Mouse (Mus musculus) neural tube, embryonic 15.5 days (tissue): ENCODE results near the gene Rgs6. TPM values are rescaled to one million over a fixed set of nuclear protein-coding genes. Genes with fewer than 3 reads are reported as not detected.

ENCODE experiments used
- ATAC-seq: fragments of 200-750 bp; cut with Nextera tagmentation; 2 replicates; pipeline ENCODE4 v1.8.0; 2017; ENCODE audit warnings: mild to moderate bottlenecking, moderate TSS enrichment, moderate library complexity; ENCODE audit not compliant: low FRiP score
- H3K27ac ChIP-seq: fragments of 300-500 bp; sonication (generic); replicated peaks from 2 replicates; pipeline ENCODE4 v1.5.1; 2015; ENCODE audit warnings: mild to moderate bottlenecking, inconsistent platforms
- H3K27me3 ChIP-seq: fragments of 300-500 bp; sonication (generic); replicated peaks from 2 replicates; pipeline ENCODE4 v1.6.1; 2015; ENCODE audit warnings: inconsistent platforms
- H3K36me3 ChIP-seq: fragments of 300-500 bp; sonication (generic); 2 replicates; pipeline ENCODE4 v1.6.1; 2015; ENCODE audit warnings: inconsistent platforms
- H3K4me1 ChIP-seq: fragments of 300-500 bp; sonication (generic); 2 replicates; pipeline ENCODE4 v1.6.1; 2015; ENCODE audit warnings: inconsistent platforms
- H3K4me2 ChIP-seq: fragments of 300-500 bp; sonication (generic); 2 replicates; pipeline ENCODE4 v1.6.1; 2015; ENCODE audit warnings: inconsistent platforms, mild to moderate bottlenecking, moderate library complexity
- H3K4me3 ChIP-seq: fragments of 300-500 bp; sonication (generic); replicated peaks from 2 replicates; pipeline ENCODE4 v1.5.1; 2015; ENCODE audit warnings: mild to moderate bottlenecking, inconsistent platforms
- H3K9ac ChIP-seq: fragments of 300-500 bp; sonication (generic); replicated peaks from 2 replicates; pipeline ENCODE4 v1.6.1; 2015; ENCODE audit warnings: mild to moderate bottlenecking, inconsistent platforms
- H3K9me3 ChIP-seq: fragments of 300-500 bp; sonication (generic); replicated peaks from 2 replicates; pipeline ENCODE4 v1.6.1; 2016; ENCODE audit warnings: inconsistent platforms
- WGBS: fragments of 180-500 bp; shearing (Covaris S2); methylation state at CpG from one replicate; pipeline ENCODE4 v1.1.7; 2015; ENCODE audit warnings: mixed read lengths; 5-methylcytosine and 5-hydroxymethylcytosine counted together
- polyA plus RNA-seq: library from polyadenylated mRNA; unstranded; fragments of >200 nt; fragmentation: Nextera tagmentation; extraction: Ambion mirVana; gene quantifications from 2 replicates; pipeline ENCODE4 v1.2.1, GENCODE M21; 2015

Rgs6 gene
- polyA plus RNA-seq, 1 experiment from 2014 or later: 7.1 TPM

GRCm38 (mm10) chr12:83151474-83151873 lies 563.4 kb downstream of the Rgs6 start:
- H3K4me3 ChIP-seq: no peak overlapping the region
- no peak overlapping the region for H3K27ac ChIP-seq
- WGBS: 81% methylated on average over 2 of the region's 2 CpGs
- H3K9ac ChIP-seq: no peak overlapping the region
- no peaks in the 10 kb centered on the region for H3K9me3 ChIP-seq
- H3K36me3 ChIP-seq: no peaks in the 10 kb centered on the region
- 0 out of 2 replicates have a peak, but pooled peaks cover 7% of the 10 kb centered on the region for H3K4me1 ChIP-seq
- no peaks in the 10 kb centered on the region for H3K27me3 ChIP-seq
- H3K4me2 ChIP-seq: no peak overlapping the region
- no peak for ATAC-seq

- no peaks in the 10 kb centered on the region for H3K36me3 ChIP-seq
- no peak overlapping the region for H3K9ac ChIP-seq
- WGBS: 81% methylated on average over 2 of the region's 2 CpGs
- no peaks in the 10 kb centered on the region for H3K9me3 ChIP-seq
- 0 out of 2 replicates have a peak, but pooled peaks cover 3% of the 10 kb centered on the region for H3K4me1 ChIP-seq
- H3K4me2 ChIP-seq: no peak overlapping the region
- no peak overlapping the region for H3K4me3 ChIP-seq
- H3K27ac ChIP-seq: no peak overlapping the region
- H3K27me3 ChIP-seq: no peaks in the 10 kb centered on the region
- no peak for ATAC-seq
These were observed 572.1 kb downstream of the Rgs6 start for GRCm38 (mm10) chr12:83160211-83160610.

- Histone ChIP-seq H3K9ac (no peak overlapping the region), H3K4me3 (no peak overlapping the region), H3K9me3 (no peaks in the 10 kb centered on the region), H3K36me3 (no peaks in the 10 kb centered on the region), H3K27ac (no peak overlapping the region), H3K27me3 (no peaks in the 10 kb centered on the region), H3K4me2 (no peak overlapping the region), H3K4me1 (0 out of 2 replicates have a peak, but pooled peaks cover 3% of the 10 kb centered on the region)
- ATAC-seq: no peak
- WGBS: 83% methylated on average over 4 of the region's 4 CpGs
These were observed 572.6 kb downstream of the Rgs6 start for GRCm38 (mm10) chr12:83160700-83161099.

- H3K36me3 ChIP-seq: no peaks in the 10 kb centered on the region
- H3K4me2 ChIP-seq: no peak overlapping the region
- 0 out of 2 replicates have a peak, but pooled peaks cover 3% of the 10 kb centered on the region for H3K4me1 ChIP-seq
- H3K4me3 ChIP-seq: no peak overlapping the region
- H3K9me3 ChIP-seq: no peaks in the 10 kb centered on the region
- 70% methylated on average over 5 of the region's 5 CpGs for WGBS
- no peaks in the 10 kb centered on the region for H3K27me3 ChIP-seq
- no peak for ATAC-seq
- H3K9ac ChIP-seq: no peak overlapping the region
- no peak overlapping the region for H3K27ac ChIP-seq
These were observed 575.6 kb downstream of the Rgs6 start for GRCm38 (mm10) chr12:83163721-83164120.

- Histone ChIP-seq H3K36me3 (no peaks in the 10 kb centered on the region), H3K4me2 (no peak overlapping the region), H3K27ac (no peak overlapping the region), H3K4me3 (no peak overlapping the region), H3K9me3 (no peaks in the 10 kb centered on the region), H3K4me1 (peaks cover 12% of the 10 kb centered on the region), H3K9ac (no peak overlapping the region), H3K27me3 (no peaks in the 10 kb centered on the region)
- WGBS: 95% methylated on average over 1 of the region's 1 CpGs
- no peak for ATAC-seq
These were observed 577.0 kb downstream of the Rgs6 start for GRCm38 (mm10) chr12:83165058-83165457.

GRCm38 (mm10) chr12:83168310-83168709 lies 580.2 kb downstream of the Rgs6 start:
- 81% methylated on average over 6 of the region's 6 CpGs for WGBS
- Histone ChIP-seq H3K9ac (no peak overlapping the region), H3K27ac (no peak overlapping the region), H3K4me2 (no peak overlapping the region), H3K4me1 (peaks cover 17% of the 10 kb centered on the region), H3K4me3 (no peak overlapping the region), H3K36me3 (no peaks in the 10 kb centered on the region), H3K27me3 (no peaks in the 10 kb centered on the region), H3K9me3 (no peaks in the 10 kb centered on the region)
- ATAC-seq: no peak

GRCm38 (mm10) chr12:83169495-83170209 lies 581.6 kb downstream of the Rgs6 start:
- 28% methylated on average over 12 of the region's 12 CpGs for WGBS
- H3K4me2 ChIP-seq: no peak overlapping the region
- no peaks in the 10 kb centered on the region for H3K9me3 ChIP-seq
- no peaks in the 10 kb centered on the region for H3K27me3 ChIP-seq
- H3K4me1 ChIP-seq: peaks cover 14% of the 10 kb centered on the region
- H3K9ac ChIP-seq: no peak overlapping the region
- H3K36me3 ChIP-seq: no peaks in the 10 kb centered on the region
- peak; percentile 73 for ATAC-seq
- no peak overlapping the region for H3K4me3 ChIP-seq
- H3K27ac ChIP-seq: peak overlapping the region; percentile 61

- Histone ChIP-seq H3K27ac (peak overlapping the region; percentile 4; the same call in 1 of the 2 replicates), H3K4me1 (peaks cover 4% of the 10 kb centered on the region; the same call in 1 of the 2 replicates), H3K27me3 (no peaks in the 10 kb centered on the region), H3K4me3 (no peak overlapping the region), H3K4me2 (no peak overlapping the region), H3K36me3 (no peaks in the 10 kb centered on the region), H3K9ac (no peak overlapping the region), H3K9me3 (no peaks in the 10 kb centered on the region)
- WGBS: 44% methylated on average over 2 of the region's 2 CpGs
- ATAC-seq: no peak
These were observed 590.7 kb downstream of the Rgs6 start for GRCm38 (mm10) chr12:83178770-83179169.

GRCm38 (mm10) chr12:83179860-83180259 lies 591.8 kb downstream of the Rgs6 start:
- Histone ChIP-seq H3K27me3 (no peaks in the 10 kb centered on the region), H3K9me3 (no peaks in the 10 kb centered on the region), H3K9ac (no peak overlapping the region), H3K4me1 (peaks cover 4% of the 10 kb centered on the region; the same call in 1 of the 2 replicates), H3K4me2 (no peak overlapping the region), H3K27ac (no peak overlapping the region), H3K36me3 (no peaks in the 10 kb centered on the region), H3K4me3 (no peak overlapping the region)
- WGBS: 62% methylated on average over 1 of the region's 1 CpGs
- no peak for ATAC-seq

- no peak overlapping the region for H3K4me3 ChIP-seq
- no peak overlapping the region for H3K9ac ChIP-seq
- WGBS: 73% methylated on average over 6 of the region's 6 CpGs
- H3K4me1 ChIP-seq: peaks cover 4% of the 10 kb centered on the region; the same call in 1 of the 2 replicates
- H3K27ac ChIP-seq: no peak overlapping the region
- no peaks in the 10 kb centered on the region for H3K36me3 ChIP-seq
- no peak for ATAC-seq
- H3K9me3 ChIP-seq: no peaks in the 10 kb centered on the region
- no peaks in the 10 kb centered on the region for H3K27me3 ChIP-seq
- H3K4me2 ChIP-seq: no peak overlapping the region
These were observed 592.5 kb downstream of the Rgs6 start for GRCm38 (mm10) chr12:83180561-83180960.

- H3K27me3 ChIP-seq: no peaks in the 10 kb centered on the region
- ATAC-seq: no peak
- H3K9ac ChIP-seq: no peak overlapping the region
- 23% methylated on average over 3 of the region's 3 CpGs for WGBS
- H3K4me3 ChIP-seq: no peak overlapping the region
- no peaks in the 10 kb centered on the region for H3K9me3 ChIP-seq
- no peak overlapping the region for H3K4me2 ChIP-seq
- no peak overlapping the region for H3K27ac ChIP-seq
- H3K4me1 ChIP-seq: peaks cover 11% of the 10 kb centered on the region
- H3K36me3 ChIP-seq: no peaks in the 10 kb centered on the region
These were observed 613.6 kb downstream of the Rgs6 start for GRCm38 (mm10) chr12:83201674-83202073.

GRCm38 (mm10) chr12:83204361-83204760 lies 616.3 kb downstream of the Rgs6 start:
- no peaks in the 10 kb centered on the region for H3K9me3 ChIP-seq
- no peak overlapping the region for H3K27ac ChIP-seq
- no peak overlapping the region for H3K4me3 ChIP-seq
- H3K9ac ChIP-seq: no peak overlapping the region
- 50% methylated on average over 5 of the region's 5 CpGs for WGBS
- no peaks in the 10 kb centered on the region for H3K27me3 ChIP-seq
- ATAC-seq: no peak
- no peaks in the 10 kb centered on the region for H3K36me3 ChIP-seq
- no peak overlapping the region for H3K4me2 ChIP-seq
- H3K4me1 ChIP-seq: peaks cover 31% of the 10 kb centered on the region
